Mouse (Mus musculus): ENCODE data around the gene Gng8. TPM values are rescaled to one million over a fixed set of nuclear protein-coding genes. Genes with fewer than 3 reads are reported as not detected.

Gng8 gene
- polyA plus RNA-seq, 1 experiment from 2014 or later: 2.3 TPM

DNA sequence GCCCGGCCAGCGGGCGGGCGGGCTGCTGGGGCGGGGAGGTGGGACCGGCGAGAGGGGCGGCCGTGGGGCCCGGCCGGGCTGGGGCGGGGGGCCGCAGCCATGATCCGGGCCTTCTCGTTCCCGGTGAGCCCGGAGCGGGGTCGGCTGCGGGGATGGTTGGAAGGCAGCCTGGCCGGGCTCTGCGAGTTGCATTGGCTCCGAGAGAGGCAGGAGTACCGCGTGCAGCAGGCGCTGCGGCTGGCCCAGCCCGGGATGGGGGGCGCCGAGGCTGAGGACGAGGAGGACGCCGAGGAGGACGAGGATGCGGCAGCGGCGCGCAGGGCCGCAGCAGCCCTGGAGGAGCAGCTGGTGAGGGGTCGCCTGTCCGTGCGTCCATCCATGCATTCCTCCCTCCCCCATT lies 16.3 kb upstream of the Gng8 start:
- 0% methylated on average over 38 of the region's 42 CpGs for WGBS
- no peak for ATAC-seq (ENCODE audit: insufficient number of reproducible peaks, low FRiP score)
- Histone ChIP-seq H3K36me3 (peaks cover 32% of the 10 kb centered on the region), H3K9me3 (replicated peaks) (no peaks in the 10 kb centered on the region), H3K4me1 (replicated peaks) (peaks cover 25% of the 10 kb centered on the region), H3K4me2 (peak overlapping the region; percentile 76), H3K27me3 (replicated peaks) (no peaks in the 10 kb centered on the region), H3K9ac (peak overlapping the region; percentile 97), H3K27ac (ENCODE audit: poor library complexity, severe bottlenecking) (peak overlapping the region; percentile 89), H3K4me3 (peak overlapping the region; percentile 87)

DNA sequence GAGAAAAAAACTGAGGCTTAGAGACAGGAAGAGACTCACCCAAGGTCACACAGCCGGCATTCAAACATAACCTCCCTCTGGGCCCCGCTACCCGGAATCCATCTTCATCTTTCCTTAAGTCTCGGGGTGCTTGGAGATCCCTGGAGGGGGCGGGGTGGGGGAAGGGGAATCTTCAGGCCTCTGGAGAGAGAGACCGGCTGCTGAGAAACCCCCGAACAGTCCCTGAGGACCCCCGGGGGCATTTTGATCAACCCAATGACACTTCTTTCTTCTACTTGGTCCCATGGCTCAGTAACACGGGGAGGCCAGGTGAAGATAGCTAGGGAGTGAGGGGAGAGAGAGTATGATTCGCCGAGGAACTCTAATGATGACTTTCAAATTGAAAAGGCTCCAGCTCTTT lies 15.6 kb upstream of the Gng8 start:
- Histone ChIP-seq H3K4me2 (peak overlapping the region; percentile 76), H3K9me3 (replicated peaks) (no peaks in the 10 kb centered on the region), H3K4me3 (peak overlapping the region; percentile 87), H3K27me3 (replicated peaks) (no peaks in the 10 kb centered on the region), H3K27ac (ENCODE audit: poor library complexity, severe bottlenecking) (peak overlapping the region; percentile 89), H3K36me3 (peaks cover 28% of the 10 kb centered on the region), H3K9ac (peak overlapping the region; percentile 97), H3K4me1 (replicated peaks) (peaks cover 32% of the 10 kb centered on the region)
- no peak for ATAC-seq (ENCODE audit: insufficient number of reproducible peaks, low FRiP score)
- WGBS: 7% methylated on average over 11 of the region's 11 CpGs

DNA sequence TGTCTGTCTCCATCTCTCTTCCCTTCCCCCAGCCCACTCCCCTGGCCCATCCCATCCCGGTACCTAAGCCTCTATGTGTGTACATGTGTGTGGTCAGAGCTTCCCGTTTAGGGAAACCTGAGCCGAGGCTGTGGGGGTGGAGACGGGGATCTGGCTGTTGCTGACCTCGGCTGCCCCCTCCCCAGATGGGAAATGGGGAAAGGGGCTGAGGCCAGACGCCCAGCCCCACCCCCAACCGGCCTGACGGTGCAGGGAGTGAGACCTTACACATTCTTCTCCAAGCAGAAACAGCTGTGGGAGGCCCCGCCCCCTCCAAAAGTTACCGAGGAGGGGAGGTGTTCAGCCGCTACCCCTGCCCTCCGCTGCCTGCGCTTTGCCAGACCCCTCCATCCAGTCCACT lies 15.0 kb upstream of the Gng8 start:
- no peak for ATAC-seq (ENCODE audit: insufficient number of reproducible peaks, low FRiP score)

DNA sequence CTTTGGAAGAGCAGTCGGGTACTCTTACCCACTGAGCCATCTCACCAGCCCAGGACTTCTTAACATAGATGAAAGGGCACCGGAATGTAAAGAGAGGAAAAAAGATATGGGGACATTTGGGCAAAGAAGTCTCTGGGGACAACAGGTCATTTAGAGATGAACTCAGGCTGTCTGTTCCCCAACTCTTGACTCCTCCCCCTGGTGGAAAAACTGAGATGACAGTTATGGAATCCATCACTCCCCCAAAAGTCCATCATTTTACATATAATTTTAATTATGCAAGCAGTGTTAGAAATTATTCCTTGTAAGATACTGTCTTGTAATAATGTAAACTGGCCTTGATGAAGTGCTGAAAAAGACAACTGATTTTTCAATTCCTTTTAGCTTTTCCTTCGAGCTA lies 13.9 kb upstream of the Gng8 start:
- Histone ChIP-seq H3K27me3 (replicated peaks) (no peaks in the 10 kb centered on the region), H3K27ac (ENCODE audit: poor library complexity, severe bottlenecking) (no peak overlapping the region), H3K9me3 (replicated peaks) (peaks cover 7% of the 10 kb centered on the region; the same call in 1 of the 2 replicates), H3K9ac (no peak overlapping the region), H3K36me3 (peaks cover 33% of the 10 kb centered on the region), H3K4me2 (no peak overlapping the region; the same call in 1 of the 2 replicates), H3K4me1 (replicated peaks) (peaks cover 46% of the 10 kb centered on the region), H3K4me3 (no peak overlapping the region)
- 79% methylated on average over 3 of the region's 3 CpGs for WGBS
- no peak for ATAC-seq (ENCODE audit: insufficient number of reproducible peaks, low FRiP score)

More for the DNA sequence above, 15.0 kb upstream of the Gng8 start:
- no peaks in the 10 kb centered on the region for H3K27me3 ChIP-seq (replicated peaks)
- H3K9me3 ChIP-seq (replicated peaks): peaks cover 2% of the 10 kb centered on the region; the same call in 1 of the 2 replicates
- peak overlapping the region; percentile 87 for H3K4me3 ChIP-seq
- peaks cover 32% of the 10 kb centered on the region for H3K36me3 ChIP-seq
- peaks cover 35% of the 10 kb centered on the region for H3K4me1 ChIP-seq (replicated peaks)
- peak overlapping the region; percentile 97 for H3K9ac ChIP-seq
- H3K27ac ChIP-seq (ENCODE audit: poor library complexity, severe bottlenecking): peak overlapping the region; percentile 89
- 4% methylated on average over 13 of the region's 13 CpGs for WGBS
- peak overlapping the region; percentile 76 for H3K4me2 ChIP-seq

DNA sequence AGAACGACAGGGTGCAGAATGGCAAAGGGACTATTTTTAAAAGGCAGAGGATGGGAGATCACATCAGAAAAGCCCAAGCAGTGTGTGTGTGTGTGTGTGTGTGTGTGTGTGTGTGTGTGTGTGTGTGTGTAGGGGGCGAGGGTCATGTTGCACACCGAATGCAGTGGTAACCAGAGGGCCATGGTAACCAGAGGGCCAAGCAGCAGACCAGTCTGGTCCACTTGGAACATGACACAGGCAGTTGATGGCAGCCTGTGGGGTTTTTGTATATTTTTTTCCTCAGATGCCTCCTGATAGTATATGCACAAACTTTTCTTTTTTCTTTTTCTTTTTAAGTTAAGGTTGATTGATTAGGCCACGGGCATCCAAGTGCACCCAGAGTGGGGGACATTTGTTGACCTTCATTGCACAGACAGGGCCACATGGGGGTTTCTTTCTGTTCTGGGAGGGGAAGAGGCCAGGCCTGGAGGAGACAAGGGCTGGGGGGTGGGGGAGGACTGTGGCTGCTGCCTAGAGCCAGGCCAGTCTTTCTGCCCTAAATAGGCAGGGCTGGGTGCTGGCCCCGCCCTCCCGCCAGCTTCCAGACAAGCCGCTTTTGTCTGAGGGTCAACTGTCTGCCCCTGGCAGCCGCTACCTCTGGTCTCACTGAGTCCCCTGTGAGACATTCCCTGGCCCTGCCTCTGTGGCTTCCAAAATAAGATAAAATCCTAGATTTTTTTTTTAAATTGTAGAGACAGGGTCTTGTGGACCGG lies 11.6 kb upstream of the Gng8 start:
- peak overlapping the region; percentile 42 for H3K4me2 ChIP-seq
- H3K36me3 ChIP-seq: peaks cover 55% of the 10 kb centered on the region
- H3K4me1 ChIP-seq (replicated peaks): peaks cover 54% of the 10 kb centered on the region
- peak overlapping the region; percentile 75; the same call in 1 of the 2 replicates for H3K9ac ChIP-seq
- peaks cover 9% of the 10 kb centered on the region for H3K9me3 ChIP-seq (replicated peaks)
- peak; percentile 57 for ATAC-seq (ENCODE audit: insufficient number of reproducible peaks, low FRiP score)
- 16% methylated on average over 9 of the region's 9 CpGs for WGBS
- peak overlapping the region; percentile 99 for H3K27ac ChIP-seq (ENCODE audit: poor library complexity, severe bottlenecking)
- no peak overlapping the region for H3K4me3 ChIP-seq
- H3K27me3 ChIP-seq (replicated peaks): peaks cover 7% of the 10 kb centered on the region

DNA sequence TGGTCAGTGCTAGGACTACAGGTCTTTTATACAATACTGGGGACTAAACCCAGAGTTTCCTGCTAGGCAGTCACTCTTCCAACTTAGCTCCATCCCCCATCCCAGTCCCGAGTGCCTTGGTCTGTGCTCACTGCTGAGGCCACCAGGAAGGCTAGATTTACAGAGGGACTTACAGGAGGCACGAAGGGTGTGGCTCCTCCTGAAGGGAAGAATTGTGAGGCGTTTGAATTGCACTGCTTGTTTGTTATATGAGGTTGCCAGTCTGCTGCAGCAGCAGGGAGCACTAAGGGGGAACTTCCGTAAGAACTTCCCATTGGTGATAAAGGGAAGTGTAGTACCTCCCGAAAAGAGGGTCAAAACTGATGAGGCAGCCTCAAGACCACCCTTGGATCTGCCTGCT lies 11.0 kb upstream of the Gng8 start:
- Histone ChIP-seq H3K4me1 (replicated peaks) (peaks cover 59% of the 10 kb centered on the region), H3K36me3 (peaks cover 61% of the 10 kb centered on the region), H3K9me3 (replicated peaks) (peaks cover 16% of the 10 kb centered on the region), H3K27ac (ENCODE audit: poor library complexity, severe bottlenecking) (peak overlapping the region; percentile 99), H3K4me3 (no peak overlapping the region), H3K27me3 (replicated peaks) (peaks cover 13% of the 10 kb centered on the region), H3K4me2 (peak overlapping the region; percentile 42), H3K9ac (peak overlapping the region; percentile 75)
- no peak for ATAC-seq (ENCODE audit: insufficient number of reproducible peaks, low FRiP score)
- WGBS: 19% methylated on average over 5 of the region's 5 CpGs

DNA sequence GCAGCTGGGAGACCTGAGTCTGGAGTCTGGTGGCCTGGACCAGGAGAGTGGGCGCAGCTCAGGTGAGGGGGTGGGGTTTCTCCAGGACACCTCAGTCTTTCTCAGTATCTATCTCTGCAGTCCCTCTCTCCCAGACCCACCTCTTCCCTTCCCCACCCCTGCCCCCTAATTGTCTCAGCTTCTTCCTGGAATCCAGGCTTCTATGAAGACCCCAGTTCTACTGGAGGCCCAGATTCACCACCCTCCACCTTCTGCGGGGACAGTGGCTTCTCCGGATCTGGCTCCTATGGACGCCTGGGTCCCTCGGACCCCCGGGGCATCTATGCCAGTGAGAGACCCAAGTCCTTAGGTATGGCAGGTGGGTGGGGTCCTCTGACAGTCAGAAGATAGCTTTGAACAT lies 8.4 kb upstream of the Gng8 start:
- H3K27me3 ChIP-seq (replicated peaks): peaks cover 21% of the 10 kb centered on the region
- H3K9me3 ChIP-seq (replicated peaks): peaks cover 25% of the 10 kb centered on the region
- peaks cover 84% of the 10 kb centered on the region for H3K36me3 ChIP-seq
- peak overlapping the region; percentile 75 for H3K27ac ChIP-seq (ENCODE audit: poor library complexity, severe bottlenecking)
- no peak overlapping the region for H3K4me2 ChIP-seq
- WGBS: 83% methylated on average over 6 of the region's 6 CpGs
- H3K9ac ChIP-seq: 0 out of 2 replicates have a peak overlapping the region, but pooled peaks have one; percentile 2
- H3K4me3 ChIP-seq: no peak overlapping the region
- H3K4me1 ChIP-seq (replicated peaks): peaks cover 46% of the 10 kb centered on the region
- no peak for ATAC-seq (ENCODE audit: insufficient number of reproducible peaks, low FRiP score)

DNA sequence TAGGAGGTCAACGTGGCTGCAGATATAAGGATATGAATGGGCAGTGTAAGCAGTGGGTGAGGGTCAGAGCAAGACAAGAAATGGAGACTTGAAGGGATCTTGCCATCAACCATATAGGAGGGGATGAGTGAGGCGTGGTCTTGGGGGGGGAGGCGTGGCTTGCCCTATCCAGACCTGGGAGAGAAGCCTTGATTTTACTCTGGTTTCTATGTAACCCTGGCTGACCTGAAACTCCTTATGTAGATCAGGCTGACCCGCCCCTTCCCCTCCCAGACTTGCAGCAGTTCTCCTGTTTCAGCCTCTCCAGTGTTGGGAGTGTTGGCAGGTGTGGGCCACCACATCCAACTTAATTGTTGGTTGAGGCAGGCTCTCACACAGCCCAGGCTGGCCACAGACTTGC lies 7.3 kb upstream of the Gng8 start:
- no peak overlapping the region for H3K4me2 ChIP-seq
- no peak for ATAC-seq (ENCODE audit: insufficient number of reproducible peaks, low FRiP score)
- H3K36me3 ChIP-seq: peaks cover 80% of the 10 kb centered on the region
- H3K4me3 ChIP-seq: no peak overlapping the region
- H3K9me3 ChIP-seq (replicated peaks): peaks cover 25% of the 10 kb centered on the region
- H3K27me3 ChIP-seq (replicated peaks): peaks cover 21% of the 10 kb centered on the region
- no peak overlapping the region for H3K9ac ChIP-seq
- H3K27ac ChIP-seq (ENCODE audit: poor library complexity, severe bottlenecking): no peak overlapping the region
- 76% methylated on average over 4 of the region's 4 CpGs for WGBS
- peaks cover 43% of the 10 kb centered on the region for H3K4me1 ChIP-seq (replicated peaks)

DNA sequence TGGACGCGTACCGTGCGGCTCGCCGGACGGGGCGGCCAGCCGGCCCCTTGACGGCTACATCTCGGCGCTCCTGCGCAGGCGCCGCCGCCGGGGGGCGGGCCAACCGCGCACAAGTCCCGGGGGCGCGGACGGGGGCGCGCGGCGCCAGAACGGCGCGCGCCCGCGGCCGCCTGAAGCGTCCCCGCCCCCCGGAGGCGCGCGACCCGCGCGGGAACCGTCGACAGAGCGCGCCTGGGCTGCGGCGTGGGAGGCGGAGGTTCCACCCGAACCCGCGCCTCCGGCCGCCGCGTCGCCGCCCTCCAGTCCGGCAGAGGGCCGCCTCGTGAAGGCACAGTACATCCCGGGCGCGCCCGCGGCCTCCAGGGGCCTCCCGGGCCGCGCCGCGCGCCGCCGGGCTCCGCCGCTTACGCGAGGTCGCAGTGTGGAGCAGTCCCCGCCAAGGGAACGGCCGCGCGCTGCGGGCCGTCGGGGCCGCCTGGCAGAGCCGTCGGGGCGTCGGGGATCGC lies 6.3 kb upstream of the Gng8 start:
- H3K9ac ChIP-seq: peak overlapping the region; percentile 24
- H3K4me3 ChIP-seq: peak overlapping the region; percentile 34
- 31% methylated on average over 94 of the region's 95 CpGs for WGBS
- peaks cover 21% of the 10 kb centered on the region for H3K27me3 ChIP-seq (replicated peaks)
- H3K4me1 ChIP-seq (replicated peaks): peaks cover 35% of the 10 kb centered on the region
- H3K36me3 ChIP-seq: peaks cover 82% of the 10 kb centered on the region
- ATAC-seq (ENCODE audit: insufficient number of reproducible peaks, low FRiP score): no peak
- H3K4me2 ChIP-seq: peak overlapping the region; percentile 50
- peaks cover 30% of the 10 kb centered on the region for H3K9me3 ChIP-seq (replicated peaks)
- no peak overlapping the region for H3K27ac ChIP-seq (ENCODE audit: poor library complexity, severe bottlenecking)

DNA sequence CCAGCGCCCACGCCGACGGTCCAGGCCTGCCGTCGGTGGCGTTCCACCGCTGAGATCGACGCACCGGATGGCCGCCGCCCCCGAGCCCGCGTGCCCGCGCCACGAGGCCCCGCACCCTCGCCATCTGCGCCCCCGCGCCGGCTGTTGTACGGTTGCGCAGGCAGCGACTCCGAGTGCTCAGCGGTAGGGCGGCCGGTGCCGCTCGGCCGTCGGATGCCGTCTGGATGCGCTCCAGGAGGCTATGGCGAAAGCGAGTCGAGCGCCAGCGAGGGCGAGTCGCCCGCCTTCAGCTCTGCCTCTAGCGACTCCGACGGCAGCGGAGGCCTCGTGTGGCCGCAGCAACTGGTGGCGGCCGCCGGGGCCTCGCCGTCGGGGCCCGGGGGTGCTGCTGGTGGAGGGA lies 5.7 kb upstream of the Gng8 start:
- H3K4me2 ChIP-seq: peak overlapping the region; percentile 50; the same call in 1 of the 2 replicates
- peaks cover 80% of the 10 kb centered on the region for H3K36me3 ChIP-seq
- H3K27me3 ChIP-seq (replicated peaks): peaks cover 21% of the 10 kb centered on the region
- ATAC-seq (ENCODE audit: insufficient number of reproducible peaks, low FRiP score): no peak
- H3K9me3 ChIP-seq (replicated peaks): peaks cover 30% of the 10 kb centered on the region
- H3K27ac ChIP-seq (ENCODE audit: poor library complexity, severe bottlenecking): no peak overlapping the region
- peak overlapping the region; percentile 14; the same call in 1 of the 2 replicates for H3K9ac ChIP-seq
- H3K4me3 ChIP-seq: peak overlapping the region; percentile 34
- WGBS: 59% methylated on average over 59 of the region's 59 CpGs
- H3K4me1 ChIP-seq (replicated peaks): peaks cover 35% of the 10 kb centered on the region

DNA sequence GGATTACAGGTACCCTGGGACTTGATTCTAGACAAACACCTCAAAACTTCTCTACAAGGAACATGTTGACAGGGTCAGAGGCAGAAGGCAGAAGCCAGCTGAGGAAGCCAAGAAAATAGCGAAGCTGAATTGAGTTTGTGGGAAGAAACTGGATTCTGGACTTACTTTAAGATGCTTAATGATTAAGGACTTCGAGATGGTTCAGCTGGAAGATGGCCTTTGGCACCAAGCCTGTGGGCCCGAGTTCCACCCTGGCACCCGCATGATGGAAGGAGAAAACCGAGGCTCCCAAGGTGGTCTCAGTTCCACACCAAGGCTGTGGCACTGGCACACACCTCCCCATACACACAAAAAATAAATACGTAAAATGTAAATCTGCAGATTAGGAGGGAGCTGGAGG lies 1.1 kb upstream of the Gng8 start:
- Histone ChIP-seq H3K27me3 (replicated peaks) (peaks cover 36% of the 10 kb centered on the region), H3K36me3 (peaks cover 37% of the 10 kb centered on the region), H3K4me2 (peak overlapping the region; percentile 71), H3K4me3 (peak overlapping the region; percentile 15), H3K9me3 (replicated peaks) (peaks cover 15% of the 10 kb centered on the region), H3K4me1 (replicated peaks) (peaks cover 45% of the 10 kb centered on the region), H3K27ac (ENCODE audit: poor library complexity, severe bottlenecking) (peak overlapping the region; percentile 77), H3K9ac (peak overlapping the region; percentile 42; the same call in 1 of the 2 replicates)
- 0 out of 2 replicates have a peak, but pooled peaks have one; percentile 0 for ATAC-seq (ENCODE audit: insufficient number of reproducible peaks, low FRiP score)
- 24% methylated on average over 6 of the region's 6 CpGs for WGBS

Data from heart, embryonic 12.5 days (tissue).